Comparison of ENCODE assay signal across 19 mouse cellular contexts in the genomic region with DNA sequence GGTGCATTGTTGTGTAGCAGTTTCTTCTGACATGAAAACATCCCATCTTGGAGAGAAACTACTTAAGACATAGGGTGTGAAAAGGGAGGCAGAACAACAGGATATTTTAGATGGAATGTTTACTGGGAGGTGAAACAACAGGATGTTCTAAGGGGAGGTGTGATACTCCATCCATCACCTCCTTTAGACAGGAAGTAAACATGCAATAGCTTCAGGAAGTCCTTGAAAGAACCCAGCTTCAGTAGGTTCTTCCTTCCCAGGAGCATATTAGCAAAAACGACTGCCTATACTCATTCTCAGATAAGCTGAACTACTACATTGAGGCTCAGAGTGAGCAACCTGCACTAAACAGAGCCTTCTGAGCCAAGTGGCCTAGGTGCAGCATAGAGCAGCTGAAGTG.
A peak's percentile ranks its signal among the peaks of the same experiment; 100 is the strongest.
DNase-seq lines count a peak whose midpoint lies in the region; ATAC-seq and TF ChIP-seq lines count a peak whose summit lies in the region.
"Had no signal": no experiment of that assay in that cellular context is flagged by ENCODE, and none has a peak within 500 bp of the region (broad histone marks: within the 10 kb centered on the region; RNA-seq: fewer than 3 reads in every experiment).

No protein-coding gene starts in this region.

- no peak for ATAC-seq in hindbrain, embryonic 11.5 days (ENCODE audit: low FRiP score)
- ATAC-seq: forebrain, embryonic 14.5 days; forebrain, postnatal 0 days; hindbrain, embryonic 16.5 days had no signal

- dilution Hi-C loops in CH12.LX (cut with MboI; ENCODE audit: extremely low pct_ligation_motif_present, extremely low pct_unique_long_range_greater_than_20kb, low sequenced_read_pairs): no loop called here

- no peak for TF ChIP-seq RAD21 in CH12.LX (IDR thresholded peaks at IDR 0.05; ENCODE audit: low read depth, low read length)

- TF ChIP-seq CTCF in thymus, adult 2 months (IDR thresholded peaks at IDR 0.05; ENCODE audit: borderline replicate concordance, control insufficient read depth, extremely low read depth, insufficient read depth, low read length, poor library complexity): no peak
- TF ChIP-seq CTCF in CH12.LX (conservative IDR thresholded peaks at IDR 0.05 in 1 of 2, IDR thresholded peaks at IDR 0.05 in 1 of 2; ENCODE audit: low read depth in 2 of 2, low read length in 2 of 2): no peak

- no peak overlapping the region for H3K4me3 ChIP-seq in thymus, adult 2 months (ENCODE audit: control insufficient read depth, insufficient read depth, low read length)
- no peak overlapping the region for H3K4me3 ChIP-seq in CH12.LX (replicated peaks in 1 of 3; ENCODE audit: low read depth in 2 of 3, low read length in 2 of 3, poor library complexity in 1 of 3)
- no peak overlapping the region for H3K4me3 ChIP-seq in hindbrain, embryonic 11.5 days (ENCODE audit: low read depth, low read length)
- H3K4me3 ChIP-seq: forebrain, embryonic 10.5 days; gastrocnemius, adult 2 months; hindbrain, embryonic 13.5 days had no signal

- H3K79me2 ChIP-seq in CH12.LX (replicated peaks; ENCODE audit: control insufficient read depth, extremely low read depth, insufficient read depth, poor library complexity, severe bottlenecking): no peaks in the 10 kb centered on the region

- 0% methylated on average over 1 of the region's 1 CpGs for WGBS in thymus, adult 2 months
- 71% methylated on average over 1 of the region's 1 CpGs for WGBS in hindbrain, embryonic 11.5 days

- no peak for TF ChIP-seq POLR2A in thymus, adult 2 months (IDR thresholded peaks at IDR 0.05; ENCODE audit: control insufficient read depth, extremely low read depth, insufficient read depth, low read length, poor library complexity)
- no peak for TF ChIP-seq POLR2A in CH12.LX (IDR thresholded peaks at IDR 0.05; ENCODE audit: low read depth, low read length)

- H3K9me3 ChIP-seq in CH12.LX (replicated peaks; ENCODE audit: low read length): no peaks in the 10 kb centered on the region
- no peaks in the 10 kb centered on the region for H3K9me3 ChIP-seq in hindbrain, embryonic 11.5 days (ENCODE audit: control insufficient read depth, low read length)
- H3K9me3 ChIP-seq: forebrain, embryonic 10.5 days; hindbrain, embryonic 13.5 days had no signal

- no peak for DNase-seq in thymus, adult 2 months
- DNase-seq in thymus, postnatal 14 days: no peak
- no peak for DNase-seq in CH12.LX (ENCODE audit: extremely low read depth)
- DNase-seq in naive thymus-derived CD4-positive, alpha-beta T cell, adult 2 months (ENCODE audit: low read depth): peak; percentile 23
- DNase-seq in hindbrain, embryonic 11.5 days (ENCODE audit: low spot score): no peak
- DNase-seq in cerebellum, adult 9-11 months: no peak
- DNase-seq: adrenal gland, adult 2 months; adrenal gland, postnatal 14 days; cerebellum, adult 11 months; cerebellum, adult 2 months; cerebellum, postnatal 10 days; forebrain, postnatal 0 days; gastrocnemius, adult 2 months; gastrocnemius, postnatal 14 days had no signal

- no peak overlapping the region for H3K9ac ChIP-seq in CH12.LX (ENCODE audit: insufficient read depth, low read depth)
- no peak overlapping the region for H3K9ac ChIP-seq in hindbrain, embryonic 11.5 days (ENCODE audit: low read depth, low read length)
- H3K9ac ChIP-seq: forebrain, postnatal 0 days; hindbrain, embryonic 13.5 days had no signal

- no peak overlapping the region for H3K4me2 ChIP-seq in CH12.LX (ENCODE audit: insufficient read depth, low read depth, poor library complexity, severe bottlenecking)
- H3K4me2 ChIP-seq in hindbrain, embryonic 11.5 days (replicated peaks; ENCODE audit: low read depth, low read length): no peak overlapping the region
- H3K4me2 ChIP-seq: heart, embryonic 11.5 days; hindbrain, embryonic 13.5 days had no signal

- H3K27ac ChIP-seq in thymus, adult 2 months (ENCODE audit: control insufficient read depth, insufficient read depth, low read length): peak overlapping the region; percentile 34; the same call in 1 of the 2 replicates
- no peak overlapping the region for H3K27ac ChIP-seq in CH12.LX (ENCODE audit: insufficient read depth, low read depth)
- no peak overlapping the region for H3K27ac ChIP-seq in hindbrain, embryonic 11.5 days (ENCODE audit: low read depth, low read length)
- H3K27ac ChIP-seq: forebrain, embryonic 10.5 days; gastrocnemius, adult 2 months; hindbrain, embryonic 13.5 days had no signal

- in situ Hi-C loops in CH12.LX (cut with MboI; ENCODE audit: low pct_ligation_motif_present, low pct_unique_long_range_greater_than_20kb, low sequenced_read_pairs): no loop called here

- TF ChIP-seq EP300 in CH12.LX (IDR thresholded peaks at IDR 0.05; ENCODE audit: low read length): no peak

- peaks cover 8% of the 10 kb centered on the region for H3K4me1 ChIP-seq in thymus, adult 2 months (replicated peaks; ENCODE audit: control insufficient read depth, insufficient read depth, low read length)
- H3K4me1 ChIP-seq in CH12.LX (ENCODE audit: control insufficient read depth in 1 of 2, insufficient read depth in 2 of 2): peaks cover 0 to 3% of the 10 kb centered on the region in 2 experiments; a peak in 1 of 4 replicates
- no peaks in the 10 kb centered on the region for H3K4me1 ChIP-seq in hindbrain, embryonic 11.5 days (replicated peaks; ENCODE audit: control insufficient read depth, insufficient read depth, low read length)

- no peaks in the 10 kb centered on the region for H3K36me3 ChIP-seq in thymus, adult 2 months (ENCODE audit: control insufficient read depth, insufficient read depth, low read length)
- H3K36me3 ChIP-seq in CH12.LX (replicated peaks in 1 of 2; ENCODE audit: control insufficient read depth in 1 of 2, insufficient read depth in 1 of 2, low read length in 1 of 2): no peaks in the 10 kb centered on the region
- no peaks in the 10 kb centered on the region for H3K36me3 ChIP-seq in hindbrain, embryonic 11.5 days (ENCODE audit: control insufficient read depth, insufficient read depth, low read length)
- H3K36me3 ChIP-seq: forebrain, embryonic 10.5 days; hindbrain, embryonic 13.5 days had no signal

- H3K27me3 ChIP-seq in thymus, adult 2 months (ENCODE audit: control insufficient read depth, insufficient read depth, low read length): no peaks in the 10 kb centered on the region
- no peaks in the 10 kb centered on the region for H3K27me3 ChIP-seq in CH12.LX (replicated peaks)
- H3K27me3 ChIP-seq in hindbrain, embryonic 11.5 days (ENCODE audit: control insufficient read depth, insufficient read depth, low read length): no peaks in the 10 kb centered on the region
- H3K27me3 ChIP-seq: hindbrain, embryonic 13.5 days had no signal

TF ChIP-seq in CH12.LX, 34 proteins besides CTCF, POLR2A, EP300 and RAD21:
- TF ChIP-seq MAFK (IDR thresholded peaks at IDR 0.05; ENCODE audit: insufficient replicate concordance, low read length): no peak
- TF ChIP-seq MAX (IDR thresholded peaks at IDR 0.05; ENCODE audit: low read length): no peak
- TF ChIP-seq TCF12 (IDR thresholded peaks at IDR 0.05; ENCODE audit: low read depth, low read length): no peak
- TF ChIP-seq MXI1 (IDR thresholded peaks at IDR 0.05; ENCODE audit: low read depth, low read length): no peak
- TF ChIP-seq USF2 (conservative IDR thresholded peaks at IDR 0.05; ENCODE audit: low read depth, low read length): no peak
- no peak for TF ChIP-seq E2F4 (IDR thresholded peaks at IDR 0.05; ENCODE audit: insufficient replicate concordance, low read depth, low read length)
- 0 out of 2 replicates have a peak, but pooled peaks have one; percentile 9 for TF ChIP-seq ELF1 (IDR thresholded peaks at IDR 0.05; ENCODE audit: low read depth, low read length)
- TF ChIP-seq ZKSCAN1 (IDR thresholded peaks at IDR 0.05; ENCODE audit: borderline replicate concordance, low read depth, low read length): no peak
- TF ChIP-seq UBTF (IDR thresholded peaks at IDR 0.05; ENCODE audit: low read depth, low read length): no peak
TF ChIP-seq in CH12.LX: peak in this region for 1.
